Mouse (Mus musculus) left cerebral cortex, adult 2 months (tissue): Measurements from ENCODE around the gene Igfbp6. TPM values are rescaled to one million over a fixed set of nuclear protein-coding genes. Genes with fewer than 3 reads are reported as not detected.

Experiments used
- DNase-seq, 2 experiments: peaks; one replicate each; pipeline ENCODE4 v3.0.0; 2021 to 2022; ENCODE audit warnings: low spot score in 2 of 2, mixed read lengths in 1 of 2; ENCODE audit errors: extremely low spot score in 1 of 2
- H3K27ac ChIP-seq: fragments of 200-600 bp; 2 replicates; pipeline ENCODE4 v1.8.1; 2022
- H3K4me3 ChIP-seq: fragments of 200-600 bp; 2 replicates; pipeline ENCODE4 v1.8.1; 2022
- CTCF ChIP-seq: fragments of 200-600 bp; IDR thresholded peaks from 2 replicates; pipeline ENCODE4 v1.8.1; 2022; ENCODE audit warnings: antibody characterized with exemption, mild to moderate bottlenecking, moderate library complexity
- intact Hi-C: fragments of 180-260 bp; cut with DNase I; formaldehyde crosslinking; loops from one replicate; pipeline ENCODE4 v1.15.1; 2025
- total RNA-seq, 2 experiments: library from RNA; stranded (reverse); gene quantifications; 2 replicates each; pipeline ENCODE4 v1.2.3; 2021

Gene Igfbp6
- total RNA-seq, 2 experiments from 2014 or later, result 57.4 to 64.8 TPM

- no peak for TF ChIP-seq CTCF
- no peak for DNase-seq
- Histone ChIP-seq H3K4me3 (no peak overlapping the region), H3K27ac (no peak overlapping the region)
- intact Hi-C loops, result no loop called here
These were observed 33.3 kb upstream of the Igfbp6 start for GRCm38 (mm10) chr15:102110701-102111494.

- DNase-seq, result no peak
- intact Hi-C loops, result no loop called here
- H3K4me3 ChIP-seq, result no peak overlapping the region
- TF ChIP-seq CTCF, result no peak
- no peak overlapping the region for H3K27ac ChIP-seq
These were observed 32.7 kb upstream of the Igfbp6 start for GRCm38 (mm10) chr15:102111495-102111829.

GRCm38 (mm10) chr15:102112181-102112580 is 32.0 kb upstream of the Igfbp6 start:
- no peak for DNase-seq
- H3K27ac ChIP-seq, result no peak overlapping the region
- no peak overlapping the region for H3K4me3 ChIP-seq
- TF ChIP-seq CTCF, result no peak
- intact Hi-C loops, result no loop called here

DNA sequence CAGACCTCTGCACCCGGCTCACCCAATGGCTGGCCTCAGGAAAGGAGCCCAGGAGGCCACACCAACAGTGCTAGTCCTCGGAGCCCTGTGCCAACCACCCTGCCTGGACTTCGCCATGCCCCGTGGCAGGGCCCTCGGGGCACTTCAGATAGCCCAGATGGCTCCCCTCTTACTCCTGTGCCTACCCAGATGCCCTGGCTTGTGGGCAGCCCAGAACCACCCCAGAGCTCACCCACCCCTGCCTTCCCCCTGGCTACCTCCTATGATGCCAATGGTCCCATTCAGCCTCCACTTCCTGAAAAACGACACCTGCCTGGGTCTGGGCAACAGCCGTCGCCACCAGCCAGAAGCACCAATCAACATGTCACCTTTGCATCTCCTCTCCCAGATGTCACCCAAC is 31.3 kb upstream of the Igfbp6 start:
- intact Hi-C loops, result no loop called here

GRCm38 (mm10) chr15:102113674-102114073 is 30.5 kb upstream of the Igfbp6 start:
- TF ChIP-seq CTCF, result no peak
- intact Hi-C loops, result no loop called here
- Histone ChIP-seq H3K4me3 (no peak overlapping the region), H3K27ac (no peak overlapping the region)
- DNase-seq, result no peak

More for the DNA sequence above, 31.3 kb upstream of the Igfbp6 start:
- Histone ChIP-seq H3K27ac (no peak overlapping the region), H3K4me3 (no peak overlapping the region)
- no peak for TF ChIP-seq CTCF
- no peak for DNase-seq

DNA sequence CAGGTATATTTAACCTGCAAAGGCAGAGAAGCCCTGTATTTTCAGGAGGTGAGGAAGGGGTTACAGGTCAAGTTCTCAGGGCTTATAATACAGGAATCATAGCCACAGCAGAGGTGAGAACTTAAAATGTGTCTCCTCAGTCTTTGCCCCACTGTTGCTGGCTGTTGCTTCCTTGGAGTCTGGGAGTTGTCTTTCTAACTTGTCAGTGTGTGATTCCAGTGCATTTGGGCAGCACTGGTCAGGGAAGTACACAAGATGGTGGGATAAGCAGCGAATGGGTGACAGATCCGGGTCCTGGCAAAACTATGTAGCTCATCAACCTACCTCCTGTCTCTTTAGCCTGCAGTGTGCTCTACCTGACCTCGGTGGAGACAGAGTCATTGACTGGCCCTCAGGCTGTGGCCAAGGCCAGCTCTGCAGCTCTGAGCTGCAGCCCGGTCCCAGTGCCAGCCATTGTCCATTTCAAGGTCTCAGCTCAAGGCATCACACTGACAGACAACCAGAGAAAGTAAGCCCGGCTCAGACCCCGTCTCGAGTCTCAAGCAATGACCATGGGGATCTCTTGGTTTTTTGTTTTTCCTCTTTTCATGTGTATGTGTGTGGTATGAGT is 29.4 kb upstream of the Igfbp6 start:
- no peak for DNase-seq
- intact Hi-C loops, result no loop called here
- no peak for TF ChIP-seq CTCF
- Histone ChIP-seq H3K27ac (no peak overlapping the region), H3K4me3 (no peak overlapping the region)

DNA sequence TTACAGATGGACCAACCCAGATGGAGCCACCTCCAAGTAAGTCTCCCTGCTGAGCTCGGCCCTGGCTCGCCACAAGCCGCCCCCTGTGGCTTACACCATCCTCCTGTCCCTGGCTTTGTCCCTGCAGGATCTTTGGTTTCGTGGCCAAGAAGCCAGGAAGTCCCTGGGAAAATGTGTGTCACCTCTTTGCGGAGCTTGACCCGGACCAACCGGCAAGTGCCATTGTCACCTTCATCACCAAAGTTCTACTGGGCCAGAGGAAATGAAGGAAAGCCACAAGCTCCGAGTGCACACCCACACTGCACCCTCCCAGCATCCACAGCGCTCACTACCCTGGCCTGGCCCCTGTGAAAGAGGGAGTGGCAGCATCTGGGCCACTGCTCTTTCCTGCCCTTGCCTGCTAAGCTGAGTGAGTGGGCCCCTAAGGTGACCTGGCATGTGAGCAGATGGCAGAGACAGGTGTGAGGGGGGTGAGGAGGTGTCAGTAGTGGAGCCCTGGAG is 28.4 kb upstream of the Igfbp6 start:
- no peak for TF ChIP-seq CTCF
- Histone ChIP-seq H3K4me3 (no peak overlapping the region), H3K27ac (no peak overlapping the region)
- DNase-seq, result no peak
- intact Hi-C loops, result no loop called here

GRCm38 (mm10) chr15:102116753-102117415 is 27.3 kb upstream of the Igfbp6 start:
- intact Hi-C loops, result no loop called here
- TF ChIP-seq CTCF, result no peak
- no peak overlapping the region for H3K27ac ChIP-seq
- H3K4me3 ChIP-seq, result no peak overlapping the region
- no peak for DNase-seq

- no peak overlapping the region for H3K4me3 ChIP-seq
- no peak for DNase-seq
- H3K27ac ChIP-seq, result no peak overlapping the region
- intact Hi-C loops, result no loop called here
- TF ChIP-seq CTCF, result peak; percentile 43
These were observed 26.4 kb upstream of the Igfbp6 start for GRCm38 (mm10) chr15:102117461-102118443.

- intact Hi-C loops, result no loop called here
- TF ChIP-seq CTCF, result no peak
- H3K4me3 ChIP-seq, result no peak overlapping the region
- no peak for DNase-seq
- no peak overlapping the region for H3K27ac ChIP-seq
These were observed 25.6 kb upstream of the Igfbp6 start for GRCm38 (mm10) chr15:102118591-102118990.

GRCm38 (mm10) chr15:102119121-102119830 is 24.9 kb upstream of the Igfbp6 start:
- H3K27ac ChIP-seq, result no peak overlapping the region
- no peak for TF ChIP-seq CTCF
- intact Hi-C loops, result no loop called here
- no peak overlapping the region for H3K4me3 ChIP-seq
- DNase-seq, result no peak
